Mouse (Mus musculus) embryonic facial prominence, embryonic 14.5 days (tissue): ENCODE results near the gene Abcg5. TPM values are rescaled to one million over a fixed set of nuclear protein-coding genes. Genes with fewer than 3 reads are reported as not detected.

Experiments used
- ATAC-seq: fragments of 200-750 bp; cut with Nextera tagmentation; 2 replicates; pipeline ENCODE4 v1.8.0; 2017; ENCODE audit warnings: low read depth, moderate number of reproducible peaks, moderate TSS enrichment
- DNase-seq: peaks from one replicate; pipeline ENCODE4 v3.0.0-alpha.2; 2015; ENCODE audit warnings: low spot score
- H3K27ac ChIP-seq: fragments of 300-500 bp; sonication (generic); replicated peaks from 2 replicates; pipeline ENCODE4 v1.5.1; 2014; ENCODE audit warnings: low read depth, mild to moderate bottlenecking, low read length, moderate library complexity
- H3K27me3 ChIP-seq: fragments of 300-500 bp; sonication (generic); replicated peaks from 2 replicates; pipeline ENCODE4 v1.6.1; 2014; ENCODE audit warnings: low read length; ENCODE audit not compliant: control insufficient read depth, insufficient read depth
- H3K36me3 ChIP-seq: fragments of 300-500 bp; sonication (generic); 2 replicates; pipeline ENCODE4 v1.6.1; 2014; ENCODE audit warnings: low read length, mixed read lengths; ENCODE audit not compliant: control insufficient read depth, insufficient read depth
- H3K4me1 ChIP-seq: fragments of 300-500 bp; sonication (generic); 2 replicates; pipeline ENCODE4 v1.6.1; 2014; ENCODE audit warnings: antibody characterized with exemption, low read length; ENCODE audit not compliant: control insufficient read depth, insufficient read depth
- H3K4me2 ChIP-seq: fragments of 300-500 bp; sonication (generic); 2 replicates; pipeline ENCODE4 v1.6.1; 2014; ENCODE audit warnings: low read depth, mild to moderate bottlenecking, low read length, moderate library complexity, mixed read lengths
- H3K4me3 ChIP-seq: fragments of 300-500 bp; sonication (generic); 2 replicates; pipeline ENCODE4 v1.5.1; 2014; ENCODE audit warnings: low read depth, mild to moderate bottlenecking, low read length
- H3K9ac ChIP-seq: fragments of 300-500 bp; sonication (generic); 2 replicates; pipeline ENCODE4 v1.6.1; 2014; ENCODE audit warnings: low read depth, mild to moderate bottlenecking, low read length, moderate library complexity, mixed read lengths
- H3K9me3 ChIP-seq: fragments of 300-500 bp; sonication (generic); 2 replicates; pipeline ENCODE4 v1.6.1; 2016; ENCODE audit warnings: low read length; ENCODE audit not compliant: control insufficient read depth
- WGBS: fragments of 180-500 bp; shearing (Covaris S2); extraction: QIAGEN DNeasy Blood & Tissue Kit; methylation state at CpG from one replicate; pipeline ENCODE4 v1.1.7; 2014; 5-methylcytosine and 5-hydroxymethylcytosine counted together
- polyA plus RNA-seq: library from polyadenylated mRNA; unstranded; fragments of >200 nt; fragmentation: Nextera tagmentation; extraction: Ambion mirVana; gene quantifications from 2 replicates; pipeline ENCODE4 v1.2.1, GENCODE M21; 2014

The Abcg5 gene
- polyA plus RNA-seq, 1 experiment from 2014 or later = 1.4 TPM

DNA sequence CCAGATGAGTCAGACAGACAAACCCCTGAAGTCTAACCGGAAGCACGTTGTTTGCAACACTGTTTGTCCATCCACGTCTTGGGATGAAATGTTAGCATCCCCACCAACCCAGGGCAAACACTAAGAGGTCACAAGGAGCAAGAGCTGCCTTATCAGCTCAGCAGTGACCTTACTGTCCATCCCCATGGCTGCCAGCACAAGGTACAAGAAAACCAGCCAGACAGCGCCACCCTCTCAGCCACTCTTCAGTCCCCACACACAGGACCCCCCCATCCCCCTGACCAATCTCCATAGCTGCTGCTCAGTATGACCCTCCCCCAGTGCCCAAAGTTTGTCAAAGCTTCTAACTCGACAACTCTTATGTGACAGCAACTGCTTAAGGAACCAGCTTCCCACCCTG is 34.6 kb upstream of the Abcg5 start:
- ATAC-seq = no peak
- H3K9ac ChIP-seq = no peak overlapping the region
- no peak overlapping the region for H3K27ac ChIP-seq
- no peak for DNase-seq
- H3K36me3 ChIP-seq = peaks cover 23% of the 10 kb centered on the region
- WGBS = 33% methylated on average over 5 of the region's 5 CpGs
- no peaks in the 10 kb centered on the region for H3K27me3 ChIP-seq
- H3K4me1 ChIP-seq = 0 out of 2 replicates have a peak, but pooled peaks cover 3% of the 10 kb centered on the region
- no peak overlapping the region for H3K4me3 ChIP-seq
- H3K9me3 ChIP-seq = no peaks in the 10 kb centered on the region
- H3K4me2 ChIP-seq = no peak overlapping the region

DNA sequence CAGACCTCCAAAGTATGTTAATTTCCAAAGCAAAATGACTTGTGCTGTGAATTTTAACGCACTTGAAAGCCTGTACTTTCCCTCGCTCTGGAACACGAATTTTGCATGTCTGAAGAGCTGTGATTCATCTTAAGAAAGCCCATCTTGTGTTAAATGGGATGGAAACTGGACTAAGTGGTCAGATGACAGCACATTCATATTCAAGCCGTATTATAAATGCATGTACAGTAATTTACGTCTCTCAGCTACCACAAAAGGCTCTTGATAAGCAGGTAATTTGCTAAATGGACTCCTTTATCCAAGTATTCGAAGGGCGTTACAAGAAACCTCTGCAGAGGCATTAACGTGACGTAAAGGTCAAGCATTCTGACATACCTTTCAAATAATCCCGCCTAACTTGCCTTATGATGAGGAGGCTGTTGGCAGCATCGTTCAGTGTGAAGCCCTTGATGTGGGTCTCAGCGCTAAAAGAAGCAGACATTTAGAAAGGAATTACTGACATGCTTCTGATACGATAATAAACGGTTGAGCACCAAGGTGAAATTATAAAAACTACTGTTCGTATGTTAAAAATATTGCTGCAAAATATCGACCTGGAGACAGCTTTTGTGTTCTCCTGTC is 33.6 kb upstream of the Abcg5 start:
- DNase-seq (no peak), ATAC-seq (no peak)
- no peaks in the 10 kb centered on the region for H3K27me3 ChIP-seq
- no peak overlapping the region for H3K4me3 ChIP-seq
- H3K27ac ChIP-seq = no peak overlapping the region
- no peak overlapping the region for H3K4me2 ChIP-seq
- H3K9me3 ChIP-seq = no peaks in the 10 kb centered on the region
- WGBS = 63% methylated on average over 16 of the region's 16 CpGs
- 0 out of 2 replicates have a peak, but pooled peaks cover 3% of the 10 kb centered on the region for H3K4me1 ChIP-seq
- no peak overlapping the region for H3K9ac ChIP-seq
- peaks cover 19% of the 10 kb centered on the region; the same call in 1 of the 2 replicates for H3K36me3 ChIP-seq

DNA sequence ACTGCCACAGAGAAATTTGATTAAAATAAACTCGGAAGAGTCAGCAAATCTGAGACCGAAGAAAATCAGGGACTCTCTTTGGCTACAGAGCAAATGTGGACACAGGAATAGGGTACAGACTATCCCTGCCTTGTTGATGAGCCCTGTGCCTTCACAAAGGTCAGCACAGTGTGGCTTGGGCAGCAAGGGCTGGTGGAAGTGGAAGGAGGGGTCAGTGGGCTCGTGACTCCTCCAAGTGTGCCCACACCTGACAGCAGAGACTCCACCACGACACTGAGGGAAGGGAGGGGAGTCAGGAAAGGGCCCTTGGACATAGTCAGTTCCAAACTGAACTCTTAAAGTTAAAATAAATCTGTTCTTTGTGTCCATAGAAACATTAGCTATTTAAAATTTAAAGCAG is 32.1 kb upstream of the Abcg5 start:
- DNase-seq (no peak), ATAC-seq (no peak)
- H3K9me3 ChIP-seq = no peaks in the 10 kb centered on the region
- H3K4me3 ChIP-seq = no peak overlapping the region
- 0 out of 2 replicates have a peak, but pooled peaks cover 3% of the 10 kb centered on the region for H3K4me1 ChIP-seq
- H3K9ac ChIP-seq = no peak overlapping the region
- H3K27me3 ChIP-seq = no peaks in the 10 kb centered on the region
- peaks cover 18% of the 10 kb centered on the region; the same call in 1 of the 2 replicates for H3K36me3 ChIP-seq
- WGBS = 61% methylated on average over 4 of the region's 4 CpGs
- H3K4me2 ChIP-seq = no peak overlapping the region
- H3K27ac ChIP-seq = no peak overlapping the region

DNA sequence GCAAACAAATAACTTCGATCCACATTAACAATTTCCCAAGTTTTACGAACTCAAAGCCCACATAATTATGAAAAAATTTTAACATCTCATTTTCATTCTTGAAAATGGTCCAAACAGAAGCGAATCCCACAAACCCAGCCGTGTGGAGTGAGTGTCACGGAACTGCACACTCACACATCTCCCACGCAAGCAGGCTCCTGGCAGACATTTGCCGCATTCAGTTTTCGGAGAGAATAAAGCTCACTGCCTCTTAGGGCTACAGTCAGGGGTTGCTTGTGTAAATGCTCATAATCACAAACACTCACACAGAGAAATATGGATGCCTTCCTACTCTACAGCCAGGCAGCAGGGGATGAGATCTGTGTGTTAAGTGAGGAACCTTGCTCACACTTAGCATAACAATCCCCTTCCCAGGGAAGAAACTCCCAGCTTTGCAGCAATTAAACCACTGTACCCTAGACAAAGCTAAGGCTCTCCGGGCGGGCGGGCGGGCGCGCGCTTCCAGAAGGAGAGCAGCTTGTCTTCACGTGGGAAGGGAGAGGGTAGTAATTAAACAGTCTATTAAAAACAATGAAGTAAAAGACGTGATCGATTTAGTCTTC is 30.9 kb upstream of the Abcg5 start:
- Histone ChIP-seq H3K27ac (no peak overlapping the region), H3K9me3 (no peaks in the 10 kb centered on the region), H3K36me3 (peaks cover 25% of the 10 kb centered on the region; the same call in 1 of the 2 replicates), H3K4me2 (no peak overlapping the region), H3K9ac (no peak overlapping the region), H3K4me3 (no peak overlapping the region), H3K4me1 (0 out of 2 replicates have a peak, but pooled peaks cover 3% of the 10 kb centered on the region), H3K27me3 (no peaks in the 10 kb centered on the region)
- DNase-seq = no peak
- WGBS = 76% methylated on average over 18 of the region's 18 CpGs
- no peak for ATAC-seq

DNA sequence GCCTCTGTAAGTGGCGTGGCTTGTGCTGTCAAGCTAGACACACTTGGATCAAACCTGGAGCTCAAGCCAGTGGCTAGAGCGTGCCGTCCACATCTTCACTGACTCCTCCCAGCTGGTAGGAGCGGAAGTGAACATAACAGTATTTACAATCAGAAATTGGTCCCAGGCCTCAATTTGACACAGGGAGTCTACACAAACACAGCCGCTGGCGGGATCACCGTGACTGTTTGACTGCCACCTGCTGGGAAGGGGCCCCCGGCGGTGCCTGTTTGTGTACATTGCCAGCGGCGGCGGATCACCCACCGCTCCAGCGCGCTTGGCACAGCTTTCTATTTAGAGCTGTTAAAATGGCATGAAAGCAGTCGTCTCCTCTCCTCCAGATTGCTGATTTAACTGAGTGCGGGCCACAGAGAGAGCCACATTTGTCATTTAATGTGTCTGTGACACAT is 26.6 kb upstream of the Abcg5 start:
- ATAC-seq (0 out of 2 replicates have a peak, but pooled peaks have one; percentile 44), DNase-seq (peak; percentile 60)
- Histone ChIP-seq H3K36me3 (peaks cover 43% of the 10 kb centered on the region), H3K4me2 (no peak overlapping the region), H3K4me1 (no peaks in the 10 kb centered on the region), H3K9ac (no peak overlapping the region), H3K4me3 (no peak overlapping the region), H3K9me3 (no peaks in the 10 kb centered on the region), H3K27ac (no peak overlapping the region), H3K27me3 (no peaks in the 10 kb centered on the region)
- 47% methylated on average over 17 of the region's 17 CpGs for WGBS

DNA sequence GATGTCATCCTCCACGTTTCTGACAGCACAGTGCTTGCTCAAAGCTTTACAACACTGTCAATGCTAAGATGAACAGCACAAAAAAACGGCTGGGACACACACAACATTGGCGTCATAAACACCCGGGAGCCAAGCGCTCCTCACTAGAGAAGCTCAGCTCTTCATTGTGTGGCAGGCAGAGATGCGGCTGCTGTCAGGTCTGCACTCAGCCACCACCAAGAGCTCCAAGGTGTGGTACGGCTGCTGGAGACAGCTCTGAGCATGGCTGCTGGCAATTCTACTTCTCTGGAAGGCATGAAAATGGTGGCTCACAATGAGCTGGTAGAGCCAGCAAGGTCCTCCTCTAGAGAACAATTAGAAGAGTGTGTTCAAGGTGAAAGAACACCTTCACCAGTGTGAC is 26.0 kb upstream of the Abcg5 start:
- Histone ChIP-seq H3K4me3 (no peak overlapping the region), H3K9me3 (no peaks in the 10 kb centered on the region), H3K27me3 (no peaks in the 10 kb centered on the region), H3K9ac (no peak overlapping the region), H3K27ac (no peak overlapping the region), H3K4me1 (no peaks in the 10 kb centered on the region), H3K36me3 (peaks cover 43% of the 10 kb centered on the region), H3K4me2 (no peak overlapping the region)
- DNase-seq (no peak), ATAC-seq (no peak)
- 80% methylated on average over 7 of the region's 7 CpGs for WGBS

DNA sequence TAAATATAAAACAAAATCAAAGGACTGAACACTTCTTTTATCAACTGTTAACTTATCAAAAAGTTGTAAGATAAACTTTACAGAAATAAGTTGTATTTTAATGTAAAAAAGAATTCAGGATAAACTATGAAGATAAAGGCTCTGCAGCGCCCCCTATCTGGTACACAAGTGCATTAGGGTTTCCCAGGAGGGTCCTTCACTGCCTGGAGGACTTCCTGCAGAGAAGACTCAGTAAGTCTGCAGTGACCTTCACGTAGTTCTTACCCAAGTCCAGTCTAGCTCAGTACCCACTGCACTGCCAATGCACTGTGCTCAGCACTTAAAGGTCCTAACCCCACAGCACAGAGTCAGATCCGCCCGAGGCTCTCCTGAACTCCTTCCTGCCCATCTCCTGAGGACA is 24.6 kb upstream of the Abcg5 start:
- no peak overlapping the region for H3K4me3 ChIP-seq
- 72% methylated on average over 4 of the region's 4 CpGs for WGBS
- no peaks in the 10 kb centered on the region for H3K9me3 ChIP-seq
- DNase-seq (no peak), ATAC-seq (no peak)
- H3K9ac ChIP-seq = no peak overlapping the region
- H3K36me3 ChIP-seq = peaks cover 43% of the 10 kb centered on the region
- H3K27ac ChIP-seq = no peak overlapping the region
- no peaks in the 10 kb centered on the region for H3K27me3 ChIP-seq
- 0 out of 2 replicates have a peak, but pooled peaks cover under 1% of the 10 kb centered on the region for H3K4me1 ChIP-seq
- H3K4me2 ChIP-seq = no peak overlapping the region

DNA sequence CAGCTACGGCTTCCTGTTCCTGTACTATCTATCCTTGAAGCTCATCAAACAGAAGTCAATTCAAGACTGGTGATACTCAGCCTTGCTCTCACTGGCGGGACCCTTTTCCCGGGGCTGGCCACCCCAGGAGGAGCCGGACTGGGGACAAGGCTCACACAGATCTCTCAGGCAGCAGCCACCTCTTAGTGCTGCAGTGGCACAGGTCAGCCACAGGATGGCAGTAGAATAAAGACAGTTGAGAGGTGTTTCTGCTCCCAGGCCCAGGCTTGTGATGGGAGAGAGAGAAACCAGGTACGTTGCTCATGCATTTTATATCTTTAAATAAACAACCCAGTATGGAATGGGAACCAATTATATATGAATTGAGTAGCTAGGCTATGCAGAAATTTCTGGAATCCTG is 15.9 kb upstream of the Abcg5 start:
- Histone ChIP-seq H3K4me1 (peaks cover 7% of the 10 kb centered on the region; the same call in 1 of the 2 replicates), H3K27ac (no peak overlapping the region), H3K9ac (no peak overlapping the region), H3K4me3 (no peak overlapping the region), H3K27me3 (no peaks in the 10 kb centered on the region), H3K4me2 (no peak overlapping the region), H3K36me3 (no peaks in the 10 kb centered on the region), H3K9me3 (no peaks in the 10 kb centered on the region)
- ATAC-seq = no peak
- peak; percentile 70 for DNase-seq
- WGBS = 22% methylated on average over 5 of the region's 5 CpGs

DNA sequence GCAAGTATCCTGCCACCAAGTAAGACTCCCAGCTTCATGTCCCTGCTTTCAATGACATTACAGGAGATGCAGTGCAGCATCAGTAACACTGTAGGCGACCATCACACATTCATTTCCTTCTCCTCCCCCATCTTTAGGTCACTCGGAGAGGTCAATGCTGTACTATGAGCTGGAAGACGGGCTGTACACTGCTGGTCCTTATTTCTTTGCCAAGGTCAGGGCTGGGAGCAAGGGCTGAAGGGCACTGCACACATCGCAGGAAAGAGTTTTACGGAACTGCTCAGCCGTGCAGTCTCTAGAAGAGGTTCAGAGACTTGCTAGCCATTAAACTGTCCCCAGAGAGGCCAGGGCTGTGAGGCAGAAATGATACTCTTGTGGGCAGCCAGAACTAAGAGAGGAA is 13.7 kb upstream of the Abcg5 start:
- ATAC-seq (no peak), DNase-seq (no peak)
- no peaks in the 10 kb centered on the region for H3K27me3 ChIP-seq
- no peaks in the 10 kb centered on the region; the same call in 1 of the 2 replicates for H3K4me1 ChIP-seq
- no peaks in the 10 kb centered on the region for H3K36me3 ChIP-seq
- H3K9ac ChIP-seq = no peak overlapping the region
- no peak overlapping the region for H3K27ac ChIP-seq
- H3K4me2 ChIP-seq = no peak overlapping the region
- WGBS = 66% methylated on average over 6 of the region's 6 CpGs
- H3K9me3 ChIP-seq = no peaks in the 10 kb centered on the region
- H3K4me3 ChIP-seq = no peak overlapping the region
